Mouse (Mus musculus) kidney, embryonic 16.5 days (tissue): Measurements from ENCODE around the gene Gm29644. TPM values are rescaled to one million over a fixed set of nuclear protein-coding genes. Genes with fewer than 3 reads are reported as not detected.
"Not testable (repeated sequence)": the region's sequence is repeated elsewhere in the genome, so short reads cannot be mapped to it uniquely, and the experiment has no call there.

Source experiments
- ATAC-seq: fragments of 200-750 bp; cut with Nextera tagmentation; 2 replicates; pipeline ENCODE4 v1.8.0; 2017; ENCODE audit warnings: moderate TSS enrichment; ENCODE audit not compliant: low FRiP score, low TSS enrichment
- H3K27ac ChIP-seq: fragments of 300-500 bp; sonication (generic); 2 replicates; pipeline ENCODE4 v1.5.1; 2014; ENCODE audit warnings: low read length
- H3K27me3 ChIP-seq: fragments of 300-500 bp; sonication (generic); 2 replicates; pipeline ENCODE4 v1.6.1; 2014; ENCODE audit warnings: low read length, control low read depth, mixed read lengths; ENCODE audit not compliant: insufficient read depth
- H3K36me3 ChIP-seq: fragments of 300-500 bp; sonication (generic); 2 replicates; pipeline ENCODE4 v1.6.1; 2014; ENCODE audit warnings: low read length, control low read depth, mixed read lengths; ENCODE audit not compliant: insufficient read depth
- H3K4me1 ChIP-seq: fragments of 300-500 bp; sonication (generic); 2 replicates; pipeline ENCODE4 v1.6.1; 2014; ENCODE audit warnings: low read length, control low read depth, mixed read lengths; ENCODE audit not compliant: insufficient read depth
- H3K4me2 ChIP-seq: fragments of 300-500 bp; sonication (generic); replicated peaks from 2 replicates; pipeline ENCODE4 v1.6.1; 2014; ENCODE audit warnings: low read depth, low read length
- H3K4me3 ChIP-seq: fragments of 300-500 bp; sonication (generic); 2 replicates; pipeline ENCODE4 v1.5.1; 2014; ENCODE audit warnings: mild to moderate bottlenecking, low read length
- H3K9ac ChIP-seq: fragments of 300-500 bp; sonication (generic); replicated peaks from 2 replicates; pipeline ENCODE4 v1.6.1; 2014; ENCODE audit warnings: low read length
- H3K9me3 ChIP-seq: fragments of 300-500 bp; sonication (generic); 2 replicates; pipeline ENCODE4 v1.6.1; 2016; ENCODE audit warnings: low read length, control low read depth
- WGBS: fragments of 180-500 bp; shearing (Covaris S2); extraction: QIAGEN DNeasy Blood & Tissue Kit; methylation state at CpG from one replicate; pipeline ENCODE4 v1.1.7; 2014; 5-methylcytosine and 5-hydroxymethylcytosine counted together
- polyA plus RNA-seq: library from polyadenylated mRNA; unstranded; fragments of >200 nt; fragmentation: Nextera tagmentation; extraction: Ambion mirVana; gene quantifications from 2 replicates; pipeline ENCODE4 v1.2.1, GENCODE M21; 2015

Gm29644 gene
- not detected in 2 replicates for polyA plus RNA-seq

- not testable (repeated sequence) for H3K27ac ChIP-seq, H3K4me2 ChIP-seq, H3K36me3 ChIP-seq, H3K27me3 ChIP-seq, H3K9ac ChIP-seq, H3K4me3 ChIP-seq, H3K9me3 ChIP-seq, H3K4me1 ChIP-seq, ATAC-seq
- WGBS: no CpG with 5 or more reads among the region's 2 CpGs
Measured at GRCm38 (mm10) chrY:70303187-70303586, at the start of gene Gm29644, which contains the start of gene Gm29423. Gene Gm29644 (minus strand): TSS chrY:70303343. Gene Gm29423 (minus strand): TSS chrY:70303287.

- not testable (repeated sequence) for H3K9ac ChIP-seq, H3K9me3 ChIP-seq, H3K27me3 ChIP-seq, H3K4me1 ChIP-seq, H3K4me2 ChIP-seq, ATAC-seq, H3K4me3 ChIP-seq, H3K36me3 ChIP-seq, H3K27ac ChIP-seq
- WGBS: no CpG with 5 or more reads among the region's 4 CpGs
Measured at GRCm38 (mm10) chrY:70273542-70273941, 29.6 kb downstream of the Gm29644 start, which contains the start of gene Gm21118. Gene Gm21118 (minus strand): TSS chrY:70273642.

Other genes starting within 250 kb of the Gm29644 start
- not detected in 2 replicates for gene Gm21118, start 29.7 kb downstream of the Gm29644 start, polyA plus RNA-seq
- not detected in 2 replicates for gene Gm29423, start 56 bp downstream of the Gm29644 start, polyA plus RNA-seq
- not detected in 2 replicates for gene Gm20888, start 138.5 kb upstream of the Gm29644 start, polyA plus RNA-seq